Mouse (Mus musculus) cerebellum, adult 2 months (tissue): Measurements from ENCODE around the gene Arhgap24.

Experiments
- CTCF ChIP-seq: fragments of 200-500 bp; IDR thresholded peaks from 2 replicates; pipeline ENCODE4 v1.5.1; 2011; ENCODE audit warnings: low read depth, mild to moderate bottlenecking, control low read depth, low read length, moderate library complexity, borderline replicate concordance; ENCODE audit not compliant: insufficient read depth
- POLR2A ChIP-seq: fragments of 200-500 bp; IDR thresholded peaks from 2 replicates; pipeline ENCODE4 v1.6.1; 2011; ENCODE audit warnings: low read length, control low read depth, borderline replicate concordance; ENCODE audit not compliant: insufficient read depth

GRCm38 (mm10) chr5:102497205-102497604 is 16.0 kb downstream of the Arhgap24 start:
- TF ChIP-seq CTCF (no peak), POLR2A (no peak)
